Mouse (Mus musculus) bone marrow macrophage, adult 2 months (primary cell): Measurements from ENCODE around the gene Susd5.

Source experiments
- CTCF ChIP-seq: IDR thresholded peaks from 2 replicates; pipeline ENCODE4 v1.5.1; 2012; ENCODE audit warnings: low read depth, mild to moderate bottlenecking, low read length, moderate library complexity
- POLR2A ChIP-seq: IDR thresholded peaks from 2 replicates; pipeline ENCODE4 v1.6.1; 2012; ENCODE audit warnings: mild to moderate bottlenecking, low read depth, low read length, borderline replicate concordance

DNA sequence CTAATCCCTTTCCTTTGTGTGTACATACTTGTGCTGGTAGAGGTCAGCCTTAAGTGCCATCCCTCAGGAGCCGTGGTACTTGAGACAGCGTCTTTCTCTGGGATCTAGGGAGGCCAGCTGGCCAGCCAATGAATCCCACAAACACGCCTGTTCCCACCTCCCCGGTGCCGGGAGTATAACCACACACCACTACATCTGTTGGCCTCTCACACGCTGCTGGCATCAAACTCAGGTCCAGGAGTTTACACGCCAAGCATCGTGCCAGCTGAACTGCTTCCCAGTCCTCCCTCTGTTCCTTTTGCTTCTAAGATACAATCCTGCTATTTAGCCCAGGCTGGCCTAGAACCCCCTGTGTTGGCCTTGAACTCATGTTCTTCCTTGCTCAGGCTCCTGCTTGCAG lies 54.2 kb downstream of the Susd5 start:
- TF ChIP-seq POLR2A: no peak
- no peak for TF ChIP-seq CTCF
